Mouse (Mus musculus) cerebellum, adult 9-11 months (tissue): ENCODE results near the gene Hist1h2ad.
"Not testable (repeated sequence)": the region's sequence is repeated elsewhere in the genome, so short reads cannot be mapped to it uniquely, and the experiment has no call there.

Experiments
- DNase-seq: peaks from one replicate; pipeline ENCODE4 v3.0.0; 2022

Gene Hist1h2ad

DNA sequence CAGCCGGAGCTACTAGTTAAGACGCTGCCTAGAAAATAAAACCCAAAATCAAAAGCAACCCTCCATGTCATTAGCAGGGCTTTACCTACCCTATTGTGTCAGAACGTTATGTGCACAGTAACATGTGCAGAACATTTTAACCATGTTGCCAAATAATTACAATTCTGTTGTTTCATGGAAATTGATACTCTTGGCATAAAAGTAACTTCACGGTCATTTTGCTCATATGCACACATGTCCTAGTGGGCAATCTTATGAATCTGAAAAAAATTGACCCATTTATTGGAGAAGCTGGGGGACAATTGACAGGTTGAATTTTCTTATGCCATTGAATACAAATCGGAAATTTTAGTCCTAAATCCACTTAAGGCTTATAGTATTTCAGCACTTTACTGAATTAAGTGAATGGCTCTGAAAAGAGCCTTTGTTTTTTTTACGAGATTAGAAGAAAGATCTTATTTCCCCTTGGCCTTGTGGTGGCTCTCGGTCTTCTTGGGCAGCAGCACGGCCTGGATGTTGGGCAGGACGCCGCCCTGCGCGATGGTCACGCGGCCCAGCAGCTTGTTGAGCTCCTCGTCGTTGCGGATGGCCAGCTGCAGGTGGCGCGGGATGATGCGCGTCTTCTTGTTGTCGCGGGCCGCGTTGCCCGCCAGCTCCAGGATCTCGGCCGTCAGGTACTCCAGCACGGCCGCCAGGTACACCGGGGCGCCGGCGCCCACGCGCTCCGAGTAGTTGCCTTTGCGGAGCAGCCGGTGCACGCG is 3.7 kb upstream of the Hist1h2ad start:
- not testable (repeated sequence) for DNase-seq

GRCm38 (mm10) chr13:23571022-23571503 is 3.1 kb upstream of the Hist1h2ad start, which contains the start of the genes Hist1h2ae and Hist1h2bg:
Hist1h2ae (minus strand) TSS chr13:23571220.
Hist1h2bg (plus strand) TSS chr13:23571396.
- DNase-seq, result peak; percentile 73

DNA sequence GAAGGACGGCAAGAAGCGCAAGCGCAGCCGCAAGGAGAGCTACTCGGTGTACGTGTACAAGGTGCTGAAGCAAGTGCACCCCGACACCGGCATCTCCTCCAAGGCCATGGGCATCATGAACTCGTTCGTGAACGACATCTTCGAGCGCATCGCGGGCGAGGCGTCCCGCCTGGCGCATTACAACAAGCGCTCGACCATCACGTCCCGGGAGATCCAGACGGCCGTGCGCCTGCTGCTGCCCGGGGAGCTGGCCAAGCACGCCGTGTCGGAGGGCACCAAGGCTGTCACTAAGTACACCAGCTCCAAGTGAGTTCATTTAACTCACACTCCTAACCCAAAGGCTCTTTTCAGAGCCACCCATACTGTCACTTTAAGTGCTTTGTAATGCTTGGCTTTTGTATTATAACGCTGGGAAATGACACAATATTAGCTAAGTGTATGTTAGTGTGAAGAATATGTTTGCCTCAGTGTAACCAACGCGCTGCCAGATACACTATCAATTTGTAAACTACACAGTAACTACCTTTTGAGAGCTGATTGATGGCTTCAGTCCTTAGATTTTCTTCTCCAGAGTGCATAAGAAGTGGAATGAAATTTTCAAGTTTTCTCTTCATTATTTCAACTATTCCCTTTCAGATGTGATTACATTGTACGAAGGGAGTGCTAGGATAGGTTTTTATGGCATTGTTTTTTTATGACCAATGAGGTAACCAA is 2.5 kb upstream of the Hist1h2ad start:
- not testable (repeated sequence) for DNase-seq

DNA sequence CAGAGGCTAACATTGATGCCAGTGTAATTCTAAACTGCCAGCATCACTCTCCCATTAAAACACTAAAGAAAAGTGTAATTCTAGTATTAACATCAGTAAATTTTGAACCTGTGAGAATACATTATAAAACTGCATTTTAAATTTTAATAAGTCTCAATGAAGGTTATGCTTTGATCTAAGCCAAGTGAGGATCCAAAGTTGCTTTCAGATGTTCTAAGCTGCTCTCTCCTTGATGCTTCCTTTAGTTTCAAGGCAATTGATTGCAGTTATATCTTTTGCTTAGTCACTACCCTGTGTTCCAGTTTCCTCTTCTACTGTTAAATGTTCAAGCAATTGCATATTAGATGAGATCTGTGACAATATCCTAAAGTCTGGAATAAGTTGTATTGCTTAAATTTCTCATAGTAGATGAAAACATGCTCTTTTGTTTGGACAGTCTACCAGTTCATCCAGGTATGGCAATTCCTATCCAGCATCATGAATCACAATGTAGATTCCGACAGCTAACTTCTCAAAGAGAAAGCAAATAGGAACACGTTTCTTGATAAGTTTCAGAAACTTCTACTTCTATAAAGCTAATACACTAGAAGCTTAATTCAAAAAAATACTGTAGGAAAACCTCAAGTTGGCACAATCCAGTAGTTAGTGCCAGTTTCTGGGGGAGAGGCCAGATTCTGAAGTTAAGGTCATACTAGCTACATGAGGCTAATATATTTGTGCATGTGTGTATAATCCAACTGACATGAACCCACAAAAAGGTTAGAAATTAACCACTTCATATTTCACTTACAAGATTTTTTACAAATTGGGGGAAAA is 1.8 kb upstream of the Hist1h2ad start:
- no peak for DNase-seq

GRCm38 (mm10) chr13:23573034-23573897 is 915 bp upstream of the Hist1h2ad start:
- DNase-seq, result not testable (repeated sequence)

GRCm38 (mm10) chr13:23574546-23575170 is 477 bp downstream of the Hist1h2ad start:
- not testable (repeated sequence) for DNase-seq

DNA sequence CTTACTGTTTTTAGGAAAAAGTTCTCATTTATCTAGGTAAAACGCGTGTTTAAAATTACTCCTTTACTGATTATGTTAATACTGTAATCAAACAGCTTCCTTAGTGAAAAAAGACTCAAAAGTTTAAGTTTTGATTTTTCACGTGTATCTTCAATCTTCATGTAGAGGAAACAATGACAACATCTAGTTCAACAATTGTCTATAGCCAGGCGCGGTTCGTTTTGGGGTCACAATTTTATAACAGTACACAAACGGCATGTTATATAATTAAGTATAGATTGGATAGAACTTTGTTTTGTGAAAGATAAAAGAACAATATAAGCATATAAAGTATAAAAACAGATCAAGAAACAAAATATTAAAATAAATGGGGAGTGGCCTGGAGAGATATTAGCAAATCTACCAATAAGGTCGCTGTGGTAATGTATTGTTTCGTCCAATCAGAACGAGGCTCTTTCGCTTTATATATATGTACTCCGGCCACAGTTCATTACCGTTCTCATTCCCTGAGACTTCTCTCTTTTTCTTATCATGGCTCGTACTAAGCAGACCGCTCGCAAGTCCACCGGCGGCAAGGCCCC is 1.2 kb downstream of the Hist1h2ad start, which contains the start of gene Hist1h3d:
Hist1h3d (plus strand) TSS at position 493 of the 581 bp plus-strand sequence.
- no peak for DNase-seq

GRCm38 (mm10) chr13:23575864-23576313 is 1.7 kb downstream of the Hist1h2ad start:
- not testable (repeated sequence) for DNase-seq

- no peak for DNase-seq
Observed at GRCm38 (mm10) chr13:23576351-23576881, 2.2 kb downstream of the Hist1h2ad start.

- DNase-seq, result no peak
Observed at GRCm38 (mm10) chr13:23576906-23577639, 2.9 kb downstream of the Hist1h2ad start.

- no peak for DNase-seq
Observed at GRCm38 (mm10) chr13:23577835-23578234, 3.7 kb downstream of the Hist1h2ad start.

DNA sequence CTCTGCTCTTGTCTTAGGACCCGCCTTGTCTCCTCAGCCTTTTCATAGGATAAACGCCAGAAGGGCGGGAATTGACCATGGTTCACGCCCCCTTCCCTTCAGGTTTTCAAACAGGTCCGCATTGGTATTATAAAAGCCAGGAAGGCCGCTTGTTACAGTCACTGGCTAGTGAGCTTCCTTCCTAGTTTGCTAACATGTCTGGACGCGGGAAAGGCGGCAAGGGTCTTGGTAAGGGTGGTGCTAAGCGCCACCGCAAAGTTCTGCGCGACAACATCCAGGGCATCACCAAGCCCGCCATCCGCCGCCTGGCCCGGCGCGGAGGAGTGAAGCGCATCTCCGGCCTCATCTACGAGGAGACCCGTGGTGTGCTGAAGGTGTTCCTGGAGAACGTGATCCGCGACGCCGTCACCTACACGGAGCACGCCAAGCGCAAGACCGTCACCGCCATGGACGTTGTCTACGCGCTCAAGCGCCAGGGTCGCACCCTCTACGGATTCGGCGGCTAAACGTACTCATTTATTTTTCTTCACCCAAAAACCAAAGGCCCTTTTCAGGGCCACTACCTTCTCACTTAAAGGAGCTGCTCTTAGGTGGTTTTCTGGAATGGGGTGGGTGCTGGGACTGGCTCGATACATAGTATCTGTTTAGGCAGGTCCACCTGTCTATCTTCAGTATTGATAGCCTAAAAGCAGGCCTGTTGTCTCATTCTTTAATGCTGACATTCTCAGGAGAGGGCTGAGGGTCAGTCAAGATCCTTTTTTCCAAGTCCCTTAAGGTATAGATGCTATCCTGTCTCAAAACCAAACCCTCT is 7.4 kb downstream of the Hist1h2ad start, which contains the start of gene Hist1h4d:
Hist1h4d (plus strand) TSS at position 191 of the 811 bp plus-strand sequence.
- DNase-seq, result peak; percentile 97

- DNase-seq, result no peak
Observed at GRCm38 (mm10) chr13:23582219-23583056, 8.3 kb downstream of the Hist1h2ad start.

- no peak for DNase-seq
Observed at GRCm38 (mm10) chr13:23583387-23584068, 9.3 kb downstream of the Hist1h2ad start.

GRCm38 (mm10) chr13:23584331-23584730 is 10.2 kb downstream of the Hist1h2ad start:
- no peak for DNase-seq

DNA sequence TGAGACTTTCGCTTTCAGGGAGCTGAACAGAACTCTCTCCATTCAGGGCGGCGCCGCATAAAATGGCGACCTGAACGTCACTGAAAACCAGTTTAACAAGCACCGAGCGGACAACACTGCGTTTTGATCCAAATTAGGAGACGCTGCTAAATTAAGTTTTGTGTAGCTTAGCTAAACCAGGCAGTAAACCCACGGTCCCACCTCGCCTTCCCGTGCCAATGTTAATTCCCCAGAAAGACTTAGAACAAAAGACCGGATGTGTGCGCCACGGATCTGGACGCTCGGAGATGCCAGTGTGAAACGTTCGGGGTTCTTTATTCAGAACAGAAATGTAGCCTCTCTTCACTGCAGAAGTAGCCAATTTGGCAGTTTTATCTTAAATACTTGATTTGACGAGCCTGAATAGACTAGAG is 10.9 kb downstream of the Hist1h2ad start:
- peak; percentile 52 for DNase-seq

GRCm38 (mm10) chr13:23585442-23586098 is 11.4 kb downstream of the Hist1h2ad start:
- DNase-seq, result peak; percentile 74
